Mouse (Mus musculus) limb, embryonic 11.5 days (tissue): Measurements from ENCODE around the gene Pde4d. TPM values are rescaled to one million over a fixed set of nuclear protein-coding genes. Genes with fewer than 3 reads are reported as not detected.

ENCODE experiments used
- ATAC-seq: fragments of 200-750 bp; cut with Nextera tagmentation; 2 replicates; pipeline ENCODE4 v1.8.0; 2017; ENCODE audit warnings: low read depth; ENCODE audit not compliant: insufficient number of reproducible peaks, low FRiP score, low TSS enrichment
- DNase-seq: peaks from one replicate; pipeline ENCODE4 v3.0.0-alpha.2; 2015; ENCODE audit warnings: low spot score
- H3K27ac ChIP-seq: fragments of 300-500 bp; sonication (generic); replicated peaks from 2 replicates; pipeline ENCODE4 v1.5.1; 2014; ENCODE audit warnings: low read depth, mild to moderate bottlenecking, low read length
- H3K27me3 ChIP-seq: fragments of 300-500 bp; sonication (generic); 2 replicates; pipeline ENCODE4 v1.6.1; 2014; ENCODE audit warnings: mild to moderate bottlenecking, low read length, mixed read lengths; ENCODE audit not compliant: control insufficient read depth, insufficient read depth
- H3K36me3 ChIP-seq: fragments of 300-500 bp; sonication (generic); 2 replicates; pipeline ENCODE4 v1.6.1; 2014; ENCODE audit warnings: mild to moderate bottlenecking, low read length, moderate library complexity, mixed read lengths; ENCODE audit not compliant: control insufficient read depth, insufficient read depth
- H3K4me1 ChIP-seq: fragments of 300-500 bp; sonication (generic); 2 replicates; pipeline ENCODE4 v1.6.1; 2014; ENCODE audit warnings: low read length, mixed read lengths; ENCODE audit not compliant: control insufficient read depth, insufficient read depth
- H3K4me2 ChIP-seq: fragments of 300-500 bp; sonication (generic); 2 replicates; pipeline ENCODE4 v1.6.1; 2014; ENCODE audit warnings: low read depth, mild to moderate bottlenecking, moderate library complexity; ENCODE audit not compliant: severe bottlenecking
- H3K4me3 ChIP-seq: fragments of 300-500 bp; sonication (generic); 2 replicates; pipeline ENCODE4 v1.5.1; 2014; ENCODE audit warnings: low read depth, low read length
- H3K9ac ChIP-seq: fragments of 300-500 bp; sonication (generic); 2 replicates; pipeline ENCODE4 v1.6.1; 2014; ENCODE audit warnings: mild to moderate bottlenecking, low read length
- H3K9me3 ChIP-seq: fragments of 300-500 bp; sonication (generic); 2 replicates; pipeline ENCODE4 v1.6.1; 2016; ENCODE audit warnings: low read length; ENCODE audit not compliant: control insufficient read depth
- WGBS: fragments of 180-500 bp; shearing (Covaris S2); extraction: QIAGEN DNeasy Blood & Tissue Kit; methylation state at CpG from one replicate; pipeline ENCODE4 v1.1.7; 2014; 5-methylcytosine and 5-hydroxymethylcytosine counted together
- polyA plus RNA-seq: library from polyadenylated mRNA; unstranded; fragments of >200 nt; fragmentation: Nextera tagmentation; extraction: Ambion mirVana; gene quantifications from 2 replicates; pipeline ENCODE4 v1.2.1, GENCODE M21; 2014

Pde4d gene
- polyA plus RNA-seq, 1 experiment from 2014 or later: 13.3 TPM

DNA sequence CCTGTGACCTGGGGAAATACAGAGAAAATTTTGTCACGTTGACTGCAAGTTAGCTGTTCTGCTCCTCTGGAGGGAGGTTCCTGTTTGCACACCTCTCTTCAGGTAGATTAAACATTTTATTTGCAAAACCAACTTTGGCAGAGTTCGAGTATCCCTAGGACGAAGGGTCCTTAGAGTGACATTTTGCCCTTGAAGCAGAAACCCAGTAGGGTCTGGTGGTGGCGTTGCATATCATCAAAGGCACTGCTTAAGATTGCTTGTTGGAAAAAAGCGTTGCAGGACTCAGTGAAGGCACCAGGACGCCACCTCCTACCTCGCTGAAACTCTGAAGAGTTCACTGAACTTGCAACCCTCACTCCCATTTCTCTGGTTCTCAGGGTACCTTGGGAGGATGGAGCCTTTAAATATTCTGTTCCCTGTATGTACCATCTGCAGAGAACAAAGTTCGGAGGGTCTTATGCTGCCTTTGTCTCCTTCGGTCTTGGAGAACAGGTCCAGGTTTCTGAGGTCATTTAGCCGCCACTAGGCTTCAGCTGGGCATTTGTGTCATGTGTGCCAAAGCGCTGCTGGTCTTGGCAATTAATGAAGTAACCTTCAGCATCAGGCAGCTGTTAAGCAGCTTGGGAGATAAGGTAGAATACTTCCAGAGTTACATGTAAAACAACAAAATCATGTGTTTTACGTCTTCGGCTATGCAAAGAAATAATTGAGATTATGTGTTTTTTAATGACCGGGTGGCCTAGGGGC lies 1454.2 kb downstream of the Pde4d start:
- Histone ChIP-seq H3K9me3 (no peaks in the 10 kb centered on the region), H3K27me3 (no peaks in the 10 kb centered on the region), H3K27ac (no peak overlapping the region)

GRCm38 (mm10) chr13:109906342-109906888 lies 1456.7 kb downstream of the Pde4d start:
- DNase-seq: no peak

More for the DNA sequence above, 1454.2 kb downstream of the Pde4d start:
- 37% methylated on average over 14 of the region's 14 CpGs for WGBS
- Histone ChIP-seq H3K4me3 (peak overlapping the region; percentile 49), H3K4me2 (peak overlapping the region; percentile 91), H3K9ac (peak overlapping the region; percentile 74), H3K4me1 (peaks cover 13% of the 10 kb centered on the region; the same call in 1 of the 2 replicates), H3K36me3 (no peaks in the 10 kb centered on the region)
- DNase-seq: no peak
- no peak for ATAC-seq

GRCm38 (mm10) chr13:109907634-109908033 lies 1457.9 kb downstream of the Pde4d start:
- 34% methylated on average over 9 of the region's 9 CpGs for WGBS
- Histone ChIP-seq H3K27me3 (no peaks in the 10 kb centered on the region), H3K4me3 (no peak overlapping the region), H3K9me3 (no peaks in the 10 kb centered on the region), H3K36me3 (no peaks in the 10 kb centered on the region), H3K4me1 (peaks cover 22% of the 10 kb centered on the region), H3K4me2 (no peak overlapping the region), H3K9ac (no peak overlapping the region), H3K27ac (no peak overlapping the region)
- DNase-seq (peak; percentile 78), ATAC-seq (no peak)

More at GRCm38 (mm10) chr13:109906342-109906888, 1456.7 kb downstream of the Pde4d start:
- H3K9me3 ChIP-seq: no peaks in the 10 kb centered on the region
- no peaks in the 10 kb centered on the region for H3K36me3 ChIP-seq
- H3K27ac ChIP-seq: no peak overlapping the region
- peaks cover 12% of the 10 kb centered on the region for H3K4me1 ChIP-seq
- ATAC-seq: no peak
- WGBS: 41% methylated on average over 4 of the region's 4 CpGs
- no peak overlapping the region for H3K4me2 ChIP-seq
- H3K9ac ChIP-seq: no peak overlapping the region
- no peaks in the 10 kb centered on the region for H3K27me3 ChIP-seq
- no peak overlapping the region for H3K4me3 ChIP-seq

- no peak overlapping the region for H3K4me3 ChIP-seq
- no peaks in the 10 kb centered on the region for H3K9me3 ChIP-seq
- no peak overlapping the region for H3K4me2 ChIP-seq
- H3K27me3 ChIP-seq: no peaks in the 10 kb centered on the region
- 75% methylated on average over 3 of the region's 3 CpGs for WGBS
- ATAC-seq: no peak
- no peak for DNase-seq
- peaks cover 23% of the 10 kb centered on the region for H3K4me1 ChIP-seq
- no peak overlapping the region for H3K27ac ChIP-seq
- H3K36me3 ChIP-seq: no peaks in the 10 kb centered on the region
- H3K9ac ChIP-seq: no peak overlapping the region
Measured at GRCm38 (mm10) chr13:109908386-109908785, 1458.6 kb downstream of the Pde4d start.

DNA sequence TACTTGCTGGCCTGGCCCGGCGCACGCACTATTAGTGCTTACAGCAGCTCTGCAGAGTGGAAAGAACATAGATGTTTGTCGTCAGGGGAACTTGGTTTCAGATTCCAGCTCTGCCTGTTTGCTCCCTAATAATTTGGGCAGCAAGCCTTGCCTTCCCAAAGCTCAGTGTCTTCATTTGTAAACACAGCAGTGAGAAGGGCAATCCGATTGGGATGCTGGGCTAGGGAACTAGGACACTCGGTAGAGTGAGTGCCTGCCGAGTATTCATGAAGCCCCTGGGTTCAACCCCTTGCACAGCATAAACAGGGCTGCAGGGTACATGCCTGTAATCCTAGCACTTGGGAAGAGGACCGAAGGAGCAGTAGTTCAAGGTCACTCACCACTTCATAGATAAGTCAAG lies 1459.4 kb downstream of the Pde4d start:
- ATAC-seq: no peak
- Histone ChIP-seq H3K4me2 (no peak overlapping the region), H3K4me1 (peaks cover 18% of the 10 kb centered on the region), H3K4me3 (no peak overlapping the region), H3K27me3 (no peaks in the 10 kb centered on the region), H3K9ac (no peak overlapping the region), H3K9me3 (no peaks in the 10 kb centered on the region), H3K27ac (no peak overlapping the region), H3K36me3 (no peaks in the 10 kb centered on the region)
- 77% methylated on average over 8 of the region's 8 CpGs for WGBS
- DNase-seq: no peak

DNA sequence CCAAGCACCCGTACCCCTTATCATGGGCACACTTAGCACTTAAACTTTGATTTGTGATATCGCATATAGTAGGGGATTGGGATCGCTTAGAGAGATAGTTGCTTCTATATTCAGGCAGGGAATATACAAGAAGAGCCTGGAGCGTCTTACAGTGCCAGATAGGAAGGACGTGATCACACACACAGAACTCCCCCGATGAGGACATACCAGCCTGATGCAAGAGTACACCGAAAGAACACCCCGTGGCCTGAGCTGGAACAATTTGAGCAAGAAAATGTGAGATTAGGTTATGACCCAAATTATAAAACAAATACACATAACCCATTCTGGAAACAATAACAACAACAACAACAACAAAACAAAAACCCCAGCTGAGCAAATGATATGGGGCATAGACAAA lies 1461.2 kb downstream of the Pde4d start:
- H3K4me1 ChIP-seq: peaks cover 27% of the 10 kb centered on the region
- 94% methylated on average over 8 of the region's 8 CpGs for WGBS
- ATAC-seq: no peak

GRCm38 (mm10) chr13:109912635-109913034 lies 1462.9 kb downstream of the Pde4d start:
- no peaks in the 10 kb centered on the region for H3K36me3 ChIP-seq
- peaks cover 21% of the 10 kb centered on the region for H3K4me1 ChIP-seq
- no peak overlapping the region for H3K9ac ChIP-seq
- ATAC-seq: no peak
- no peak overlapping the region for H3K4me3 ChIP-seq
- H3K4me2 ChIP-seq: no peak overlapping the region
- no peaks in the 10 kb centered on the region for H3K27me3 ChIP-seq
- DNase-seq: no peak
- WGBS: 71% methylated on average over 4 of the region's 4 CpGs
- H3K27ac ChIP-seq: no peak overlapping the region
- H3K9me3 ChIP-seq: no peaks in the 10 kb centered on the region

More for the DNA sequence above, 1461.2 kb downstream of the Pde4d start:
- no peak for DNase-seq
- Histone ChIP-seq H3K9ac (no peak overlapping the region), H3K36me3 (no peaks in the 10 kb centered on the region), H3K27ac (no peak overlapping the region), H3K27me3 (no peaks in the 10 kb centered on the region), H3K4me3 (no peak overlapping the region), H3K9me3 (no peaks in the 10 kb centered on the region), H3K4me2 (no peak overlapping the region)

DNA sequence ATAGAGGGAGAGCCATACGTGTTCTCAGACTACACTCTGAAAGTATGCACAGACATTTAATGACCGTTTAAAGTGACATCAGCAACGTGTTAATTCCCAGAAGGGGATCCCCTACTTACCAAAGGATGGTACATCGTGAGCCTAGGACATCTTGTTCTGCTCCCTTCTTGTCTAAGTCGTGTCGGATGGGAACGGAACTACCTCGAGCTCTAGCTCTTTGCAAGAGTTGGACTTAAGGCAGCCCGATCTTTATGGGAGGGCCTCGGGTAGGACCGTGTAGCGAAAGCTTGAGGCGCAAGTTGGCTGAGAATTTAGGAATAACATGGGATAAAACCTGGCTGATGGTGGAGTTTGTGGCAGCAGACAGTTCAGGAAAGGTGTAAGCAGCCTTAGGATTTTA lies 1464.5 kb downstream of the Pde4d start:
- Histone ChIP-seq H3K27me3 (no peaks in the 10 kb centered on the region), H3K36me3 (no peaks in the 10 kb centered on the region), H3K9me3 (no peaks in the 10 kb centered on the region), H3K9ac (no peak overlapping the region), H3K27ac (no peak overlapping the region), H3K4me1 (peaks cover 21% of the 10 kb centered on the region), H3K4me2 (no peak overlapping the region), H3K4me3 (no peak overlapping the region)
- ATAC-seq (no peak), DNase-seq (no peak)
- WGBS: 75% methylated on average over 13 of the region's 13 CpGs
